Mouse (Mus musculus): ENCODE results near the gene Zfp687. TPM values are rescaled to one million over a fixed set of nuclear protein-coding genes. Genes with fewer than 3 reads are reported as not detected.

Gene Zfp687
- 36.6 and 39.0 TPM in 2 replicates for polyA plus RNA-seq (2016; fragmentation: Nextera tagmentation; extraction: Ambion mirVana)

DNA sequence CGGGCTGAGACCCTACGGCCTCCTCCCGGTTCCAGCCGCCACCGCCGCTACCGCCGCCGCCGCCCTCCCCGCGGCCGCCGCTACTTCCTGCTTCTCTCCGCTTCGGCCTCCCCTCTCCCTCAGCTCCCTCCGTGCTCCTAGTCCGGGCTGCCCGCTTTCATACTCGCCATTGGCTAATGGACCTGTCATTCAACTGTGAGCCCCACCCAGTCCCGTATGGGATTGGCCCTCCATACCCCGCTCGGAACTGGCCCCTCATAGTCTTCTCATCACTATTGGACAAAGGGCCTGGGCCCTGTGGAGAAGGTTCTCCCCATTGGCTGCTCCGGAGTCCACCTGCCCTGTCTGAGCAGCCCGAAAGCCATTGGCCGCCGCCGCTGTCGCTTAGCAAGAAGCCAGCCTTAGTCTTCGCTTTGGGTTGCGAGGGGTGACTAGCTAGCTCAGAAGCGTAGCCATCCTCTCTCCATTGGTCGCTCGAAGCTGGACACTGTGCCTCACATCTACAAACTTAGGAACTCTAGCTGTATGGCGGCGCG, at the start of gene Zfp687:
Zfp687 (minus strand) TSS at position 112 of the 536 bp plus-strand sequence.
- H3K9me3 ChIP-seq, result no peaks in the 10 kb centered on the region
- H3K4me3 ChIP-seq (replicated peaks), result peak within 1 kb of the TSS; percentile 90
- peaks cover 27% of the 10 kb centered on the region for H3K4me1 ChIP-seq
- WGBS, result under 1% methylated on average over 30 of the region's 37 CpGs
- H3K27ac ChIP-seq, result peak within 1 kb of the TSS; percentile 97
- peak; percentile 99 for ATAC-seq (ENCODE audit: low FRiP score)
- H3K4me2 ChIP-seq, result peak within 1 kb of the TSS; percentile 95
- peaks cover 18% of the 10 kb centered on the region for H3K36me3 ChIP-seq (replicated peaks)
- H3K27me3 ChIP-seq, result no peaks in the 10 kb centered on the region
- H3K9ac ChIP-seq, result peak within 1 kb of the TSS; percentile 84

GRCm38 (mm10) chr3:95063741-95064140, 48.5 kb upstream of the Zfp687 start:
- Histone ChIP-seq H3K4me3 (replicated peaks) (no peak overlapping the region), H3K36me3 (replicated peaks) (peaks cover 97% of the 10 kb centered on the region), H3K9me3 (no peaks in the 10 kb centered on the region), H3K27ac (no peak overlapping the region), H3K27me3 (no peaks in the 10 kb centered on the region), H3K4me1 (no peaks in the 10 kb centered on the region), H3K4me2 (no peak overlapping the region), H3K9ac (no peak overlapping the region)
- 96% methylated on average over 4 of the region's 4 CpGs for WGBS
- ATAC-seq (ENCODE audit: low FRiP score), result no peak

GRCm38 (mm10) chr3:95058078-95058477, 42.8 kb upstream of the Zfp687 start:
- Histone ChIP-seq H3K4me3 (replicated peaks) (no peak overlapping the region), H3K27ac (no peak overlapping the region), H3K9ac (no peak overlapping the region), H3K4me1 (no peaks in the 10 kb centered on the region), H3K9me3 (no peaks in the 10 kb centered on the region), H3K36me3 (replicated peaks) (peaks cover 55% of the 10 kb centered on the region), H3K4me2 (no peak overlapping the region), H3K27me3 (no peaks in the 10 kb centered on the region)
- no peak for ATAC-seq (ENCODE audit: low FRiP score)
- WGBS, result 78% methylated on average over 8 of the region's 8 CpGs

DNA sequence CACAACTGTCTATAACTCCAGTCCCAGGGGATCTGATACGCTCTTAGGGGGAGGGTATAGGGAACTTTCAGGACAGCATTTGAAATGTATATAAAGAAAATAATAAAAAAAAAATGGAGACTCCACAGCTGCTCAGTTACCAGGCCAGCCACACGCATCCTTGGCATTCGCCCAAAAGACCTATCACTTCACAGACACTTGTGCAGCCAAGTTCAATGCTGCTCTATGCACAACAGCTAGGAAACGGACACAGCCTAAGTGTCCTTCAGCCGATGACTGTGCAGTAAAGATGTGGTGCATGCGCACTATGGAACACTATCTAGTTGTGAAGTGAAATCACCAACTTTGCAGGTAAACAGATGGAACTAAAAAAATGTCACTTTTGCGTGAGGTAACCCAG, 41.0 kb upstream of the Zfp687 start:
- no peak overlapping the region for H3K4me2 ChIP-seq
- H3K27me3 ChIP-seq, result no peaks in the 10 kb centered on the region
- H3K36me3 ChIP-seq (replicated peaks), result peaks cover 37% of the 10 kb centered on the region
- ATAC-seq (ENCODE audit: low FRiP score), result no peak
- 94% methylated on average over 7 of the region's 7 CpGs for WGBS
- no peak overlapping the region for H3K4me3 ChIP-seq (replicated peaks)
- no peaks in the 10 kb centered on the region for H3K4me1 ChIP-seq
- H3K9me3 ChIP-seq, result no peaks in the 10 kb centered on the region
- H3K9ac ChIP-seq, result no peak overlapping the region
- H3K27ac ChIP-seq, result no peak overlapping the region

- no peaks in the 10 kb centered on the region for H3K4me1 ChIP-seq
- H3K9ac ChIP-seq, result no peak overlapping the region
- no peak overlapping the region for H3K4me3 ChIP-seq (replicated peaks)
- ATAC-seq (ENCODE audit: low FRiP score), result no peak
- WGBS, result 55% methylated on average over 10 of the region's 10 CpGs
- H3K36me3 ChIP-seq (replicated peaks), result peaks cover 21% of the 10 kb centered on the region
- no peaks in the 10 kb centered on the region for H3K27me3 ChIP-seq
- H3K4me2 ChIP-seq, result no peak overlapping the region
- H3K27ac ChIP-seq, result no peak overlapping the region
- H3K9me3 ChIP-seq, result no peaks in the 10 kb centered on the region
These were observed 39.4 kb upstream of the Zfp687 start for GRCm38 (mm10) chr3:95054481-95055260.

DNA sequence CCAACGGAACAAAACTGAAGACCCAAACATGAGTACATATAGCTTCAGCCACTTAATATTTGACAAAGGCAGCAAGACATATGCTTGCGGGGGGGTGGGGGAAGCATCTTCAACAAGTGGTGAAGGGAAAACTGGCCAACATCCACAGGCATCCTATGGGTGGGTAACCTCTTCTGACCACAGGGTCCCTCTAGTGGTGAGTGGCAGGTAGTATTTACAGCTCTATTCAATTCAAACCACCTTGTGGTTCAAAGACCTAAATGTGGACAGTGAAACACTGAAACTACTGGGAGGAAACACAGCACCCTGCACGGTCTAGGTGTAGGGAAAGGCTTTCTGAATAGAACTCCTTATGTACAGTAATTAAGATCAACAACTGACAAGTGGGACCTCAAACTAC, 38.5 kb upstream of the Zfp687 start:
- Histone ChIP-seq H3K9me3 (no peaks in the 10 kb centered on the region), H3K27me3 (no peaks in the 10 kb centered on the region), H3K4me1 (no peaks in the 10 kb centered on the region), H3K4me3 (replicated peaks) (no peak overlapping the region), H3K36me3 (replicated peaks) (peaks cover 12% of the 10 kb centered on the region), H3K4me2 (no peak overlapping the region), H3K27ac (no peak overlapping the region), H3K9ac (no peak overlapping the region)
- 0 out of 2 replicates have a peak, but pooled peaks have one; percentile 51 for ATAC-seq (ENCODE audit: low FRiP score)
- WGBS, result 49% methylated on average over 3 of the region's 3 CpGs

GRCm38 (mm10) chr3:95052959-95053358, 37.7 kb upstream of the Zfp687 start:
- no peak overlapping the region for H3K4me3 ChIP-seq (replicated peaks)
- H3K9ac ChIP-seq, result no peak overlapping the region
- no peaks in the 10 kb centered on the region for H3K27me3 ChIP-seq
- no peak overlapping the region for H3K4me2 ChIP-seq
- ATAC-seq (ENCODE audit: low FRiP score), result no peak
- WGBS, result 54% methylated on average over 1 of the region's 1 CpGs
- no peaks in the 10 kb centered on the region for H3K9me3 ChIP-seq
- no peak overlapping the region for H3K27ac ChIP-seq
- peaks cover 4% of the 10 kb centered on the region for H3K36me3 ChIP-seq (replicated peaks)
- H3K4me1 ChIP-seq, result no peaks in the 10 kb centered on the region

GRCm38 (mm10) chr3:95047914-95048313, 32.7 kb upstream of the Zfp687 start:
- Histone ChIP-seq H3K4me1 (0 out of 2 replicates have a peak, but pooled peaks cover under 1% of the 10 kb centered on the region), H3K27ac (no peak overlapping the region), H3K4me3 (replicated peaks) (no peak overlapping the region), H3K27me3 (no peaks in the 10 kb centered on the region), H3K36me3 (replicated peaks) (no peaks in the 10 kb centered on the region), H3K9me3 (no peaks in the 10 kb centered on the region), H3K9ac (no peak overlapping the region), H3K4me2 (no peak overlapping the region)
- 77% methylated on average over 3 of the region's 3 CpGs for WGBS
- no peak for ATAC-seq (ENCODE audit: low FRiP score)

DNA sequence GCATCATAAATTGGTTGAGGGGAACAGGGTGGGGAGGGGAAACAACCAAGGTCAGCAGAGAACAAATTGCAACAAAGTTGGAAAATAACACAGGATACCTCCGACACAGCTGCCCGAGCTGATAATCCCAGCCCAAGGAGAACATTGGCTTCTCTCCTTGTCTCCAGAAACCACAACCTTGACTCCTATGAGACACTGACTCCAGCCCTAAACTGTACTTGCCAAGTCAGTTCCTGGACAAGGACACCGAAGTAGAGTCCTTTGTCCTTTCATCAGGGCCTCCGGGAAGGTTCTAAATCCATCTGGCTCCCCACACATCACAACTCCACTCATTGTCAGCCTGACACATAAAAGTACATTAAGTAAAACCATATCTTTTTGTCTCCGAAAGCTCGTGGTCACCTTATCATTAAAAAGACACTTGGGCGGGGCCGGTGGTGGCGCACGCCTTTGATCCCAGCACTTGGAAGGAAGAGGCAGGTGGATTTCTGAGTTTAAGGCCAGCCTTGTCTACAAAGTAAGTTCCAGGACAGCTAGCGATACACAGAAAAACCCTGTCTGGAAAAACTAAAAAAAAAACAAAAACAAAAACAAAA, 31.3 kb upstream of the Zfp687 start:
- H3K9me3 ChIP-seq, result no peaks in the 10 kb centered on the region
- WGBS, result 92% methylated on average over 11 of the region's 11 CpGs
- H3K27me3 ChIP-seq, result no peaks in the 10 kb centered on the region
- H3K36me3 ChIP-seq (replicated peaks), result no peaks in the 10 kb centered on the region
- no peak overlapping the region for H3K4me2 ChIP-seq
- ATAC-seq (ENCODE audit: low FRiP score), result no peak
- H3K4me1 ChIP-seq, result peaks cover 6% of the 10 kb centered on the region
- H3K9ac ChIP-seq, result no peak overlapping the region
- H3K4me3 ChIP-seq (replicated peaks), result no peak overlapping the region
- H3K27ac ChIP-seq, result no peak overlapping the region

- H3K36me3 ChIP-seq (replicated peaks), result peaks cover 8% of the 10 kb centered on the region
- no peak overlapping the region for H3K4me3 ChIP-seq (replicated peaks)
- H3K4me1 ChIP-seq, result peaks cover 11% of the 10 kb centered on the region
- no peaks in the 10 kb centered on the region for H3K9me3 ChIP-seq
- 75% methylated on average over 6 of the region's 6 CpGs for whole genome bisulfite sequencing
- no peak overlapping the region for H3K9ac ChIP-seq
- no peak overlapping the region for H3K27ac ChIP-seq
- H3K4me2 ChIP-seq, result no peak overlapping the region
- no peak for ATAC-seq (ENCODE audit: low FRiP score)
- H3K27me3 ChIP-seq, result no peaks in the 10 kb centered on the region
These were observed 28.0 kb upstream of the Zfp687 start for GRCm38 (mm10) chr3:95043251-95043650.

DNA sequence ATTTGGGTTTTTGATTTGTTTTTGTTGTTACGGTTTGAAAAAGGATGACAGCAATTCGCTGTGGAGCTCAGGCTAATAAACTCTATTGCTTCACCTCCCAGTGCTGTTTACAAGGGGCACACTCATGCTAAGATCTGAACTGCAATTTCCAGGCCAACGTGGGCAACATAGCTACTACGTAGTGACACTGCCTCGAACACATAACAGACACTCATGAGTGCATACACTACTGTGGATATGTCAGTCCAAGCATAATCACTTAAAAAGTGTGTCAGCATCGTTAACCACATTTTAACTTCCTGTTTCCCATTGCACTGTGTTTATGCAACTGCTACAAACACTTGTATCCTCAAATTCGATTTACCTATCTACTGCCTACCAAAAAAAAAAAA, 27.6 kb upstream of the Zfp687 start:
- peaks cover 11% of the 10 kb centered on the region for H3K36me3 ChIP-seq (replicated peaks)
- H3K4me3 ChIP-seq (replicated peaks), result peak overlapping the region; percentile 92
- peak overlapping the region; percentile 78 for H3K4me2 ChIP-seq
- 0 out of 2 replicates have a peak overlapping the region, but pooled peaks have one; percentile 13 for H3K27ac ChIP-seq
- H3K9me3 ChIP-seq, result no peaks in the 10 kb centered on the region
- 34% methylated on average over 7 of the region's 7 CpGs for WGBS
- ATAC-seq (ENCODE audit: low FRiP score), result peak; percentile 62
- H3K27me3 ChIP-seq, result no peaks in the 10 kb centered on the region
- peaks cover 11% of the 10 kb centered on the region for H3K4me1 ChIP-seq
- H3K9ac ChIP-seq, result peak overlapping the region; percentile 85

DNA sequence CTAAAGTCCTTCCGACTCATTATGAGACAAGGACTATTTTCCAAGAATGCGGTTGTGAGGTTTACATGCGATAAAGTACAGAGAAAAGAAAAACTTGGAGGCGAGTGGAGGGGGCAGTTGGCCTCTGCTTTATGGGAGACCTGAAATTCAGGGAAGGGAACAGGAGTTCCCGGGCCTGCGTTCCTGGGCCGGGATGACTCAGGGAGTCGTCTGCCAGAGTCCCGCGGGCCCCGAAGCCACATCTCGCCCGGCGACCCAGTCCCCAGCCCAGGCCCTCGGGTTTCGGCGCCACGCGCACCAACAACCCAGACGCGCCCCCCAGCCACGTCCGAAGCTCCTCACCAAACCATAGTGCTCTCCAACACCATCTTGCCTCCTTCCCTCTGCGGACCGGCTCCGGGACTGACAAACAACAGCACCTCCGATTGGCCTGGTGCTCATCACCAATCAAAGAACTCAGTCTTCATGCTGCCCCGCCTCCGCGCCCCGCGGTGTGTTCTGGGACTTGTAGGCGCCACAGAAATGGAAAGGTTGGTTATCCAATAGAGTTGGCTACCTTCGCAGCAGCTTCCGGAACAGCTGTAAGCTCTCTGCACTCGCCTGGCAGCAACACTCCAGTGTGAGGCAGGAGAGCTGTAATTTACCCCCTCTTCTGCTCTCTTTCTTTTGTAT, 27.1 kb upstream of the Zfp687 start, which contains the start of gene Psmd4:
Psmd4 (minus strand) TSS at position 449 of the 672 bp plus-strand sequence.
- H3K36me3 ChIP-seq (replicated peaks), result peaks cover 12% of the 10 kb centered on the region
- ATAC-seq (ENCODE audit: low FRiP score), result peak; percentile 100

More for the DNA sequence above, 27.1 kb upstream of the Zfp687 start, which contains the start of gene Psmd4:
- WGBS, result under 1% methylated on average over 36 of the region's 36 CpGs
- H3K9me3 ChIP-seq, result no peaks in the 10 kb centered on the region
- peak within 1 kb of the TSS; percentile 78 for H3K4me2 ChIP-seq
- H3K9ac ChIP-seq, result peak within 1 kb of the TSS; percentile 85
- H3K27ac ChIP-seq, result 0 out of 2 replicates have a peak within 1 kb of the TSS, but pooled peaks have one; percentile 13
- H3K4me3 ChIP-seq (replicated peaks), result peak within 1 kb of the TSS; percentile 92
- no peaks in the 10 kb centered on the region for H3K27me3 ChIP-seq
- peaks cover 11% of the 10 kb centered on the region for H3K4me1 ChIP-seq

Data from forebrain, embryonic 12.5 days (tissue).